Mouse (Mus musculus) heart, embryonic 12.5 days (tissue): Measurements from ENCODE around the gene Ipo11. TPM values are rescaled to one million over a fixed set of nuclear protein-coding genes. Genes with fewer than 3 reads are reported as not detected.
"Not testable (repeated sequence)": the region's sequence is repeated elsewhere in the genome, so short reads cannot be mapped to it uniquely, and the experiment has no call there.

Experiments
- ATAC-seq: fragments of 200-750 bp; cut with Nextera tagmentation; 2 replicates; pipeline ENCODE4 v1.8.0; 2017; ENCODE audit warnings: moderate TSS enrichment, moderate library complexity; ENCODE audit not compliant: insufficient number of reproducible peaks, low FRiP score
- H3K27ac ChIP-seq: fragments of 300-500 bp; sonication (generic); 2 replicates; pipeline ENCODE4 v1.5.1; 2016; ENCODE audit warnings: mild to moderate bottlenecking, moderate library complexity; ENCODE audit not compliant: poor library complexity, severe bottlenecking
- H3K27me3 ChIP-seq: fragments of 300-500 bp; sonication (generic); replicated peaks from 2 replicates; pipeline ENCODE4 v1.6.1; 2016; ENCODE audit warnings: mild to moderate bottlenecking, moderate library complexity
- H3K36me3 ChIP-seq: fragments of 300-500 bp; sonication (generic); 2 replicates; pipeline ENCODE4 v1.6.1; 2016; ENCODE audit warnings: mild to moderate bottlenecking, moderate library complexity
- H3K4me1 ChIP-seq: fragments of 300-500 bp; sonication (generic); replicated peaks from 2 replicates; pipeline ENCODE4 v1.6.1; 2016; ENCODE audit warnings: mild to moderate bottlenecking
- H3K4me2 ChIP-seq: fragments of 300-500 bp; sonication (generic); 2 replicates; pipeline ENCODE4 v1.6.1; 2016; ENCODE audit warnings: mild to moderate bottlenecking, moderate library complexity
- H3K4me3 ChIP-seq: fragments of 300-500 bp; sonication (generic); 2 replicates; pipeline ENCODE4 v1.5.1; 2016; ENCODE audit warnings: mild to moderate bottlenecking
- H3K9ac ChIP-seq: fragments of 300-500 bp; sonication (generic); 2 replicates; pipeline ENCODE4 v1.6.1; 2016; ENCODE audit warnings: mild to moderate bottlenecking, moderate library complexity
- H3K9me3 ChIP-seq: fragments of 300-500 bp; sonication (generic); replicated peaks from 2 replicates; pipeline ENCODE4 v1.6.1; 2016; ENCODE audit warnings: mild to moderate bottlenecking, moderate library complexity
- WGBS: fragments of 180-500 bp; shearing (Covaris S2); methylation state at CpG from one replicate; pipeline ENCODE4 v1.1.7; 2016; 5-methylcytosine and 5-hydroxymethylcytosine counted together
- polyA plus RNA-seq: library from polyadenylated mRNA; unstranded; fragments of >200 nt; fragmentation: Nextera tagmentation; extraction: Ambion mirVana; gene quantifications from 2 replicates; pipeline ENCODE4 v1.2.1, GENCODE M21; 2016

The Ipo11 gene
- polyA plus RNA-seq, 1 experiment from 2014 or later = 80.0 TPM

DNA sequence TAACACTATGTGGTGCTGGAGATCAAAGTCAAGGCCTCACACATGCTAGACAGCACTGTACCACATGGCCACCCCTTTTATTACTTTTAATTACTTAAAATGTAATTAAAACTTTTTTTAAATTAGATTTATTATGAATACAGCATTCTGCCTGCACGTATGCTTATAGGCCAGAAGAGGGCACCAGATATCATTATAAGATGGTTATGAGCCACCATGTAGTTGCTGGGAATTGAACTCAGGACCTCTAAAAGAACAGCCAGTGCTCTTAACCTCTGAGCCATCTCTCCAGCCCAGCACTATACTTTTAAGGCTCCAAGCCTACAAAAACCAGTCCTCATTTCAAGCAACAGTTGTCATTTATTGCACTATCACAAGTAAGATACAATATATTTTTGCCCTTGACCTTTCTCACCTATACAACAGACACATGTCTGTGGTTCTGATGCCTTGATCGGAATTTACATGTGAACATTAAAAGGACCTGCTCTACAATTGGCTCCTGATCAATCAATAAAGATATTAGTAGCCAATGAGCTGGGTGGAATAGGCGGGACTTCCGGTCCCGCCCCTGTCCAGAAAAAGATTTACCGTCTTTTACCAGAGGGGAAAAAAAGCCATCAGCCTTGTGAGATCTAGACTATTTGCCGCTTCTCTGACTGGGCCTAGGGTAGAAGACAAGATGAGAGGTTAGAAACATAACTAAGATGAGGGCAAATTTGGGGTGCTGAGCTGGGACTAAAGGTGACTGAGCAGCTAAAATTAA lies 4.6 kb upstream of the Ipo11 start:
- Histone ChIP-seq H3K36me3 (no peaks in the 10 kb centered on the region), H3K4me3 (no peak overlapping the region), H3K27ac (no peak overlapping the region), H3K27me3 (no peaks in the 10 kb centered on the region), H3K9me3 (no peaks in the 10 kb centered on the region), H3K4me2 (peak overlapping the region; percentile 13; the same call in 1 of the 2 replicates), H3K9ac (no peak overlapping the region), H3K4me1 (no peaks in the 10 kb centered on the region)
- 24% methylated on average over 7 of the region's 7 CpGs for WGBS
- ATAC-seq = no peak

- Histone ChIP-seq H3K9ac (peak overlapping the region; percentile 89; the same call in 1 of the 2 replicates), H3K9me3 (no peaks in the 10 kb centered on the region), H3K4me2 (peak overlapping the region; percentile 69), H3K4me1 (peaks cover 5% of the 10 kb centered on the region; the same call in 1 of the 2 replicates), H3K36me3 (no peaks in the 10 kb centered on the region), H3K4me3 (peak overlapping the region; percentile 90), H3K27me3 (no peaks in the 10 kb centered on the region), H3K27ac (peak overlapping the region; percentile 74; the same call in 1 of the 2 replicates)
- ATAC-seq = no peak
- 27% methylated on average over 7 of the region's 7 CpGs for WGBS
Measured at GRCm38 (mm10) chr13:106937138-106937472, 347 bp upstream of the Ipo11 start.

- peak overlapping the region; percentile 89 for H3K9ac ChIP-seq
- ATAC-seq = no peak
- 6% methylated on average over 9 of the region's 9 CpGs for WGBS
Measured at GRCm38 (mm10) chr13:106935871-106936255, 895 bp downstream of the Ipo11 start.

DNA sequence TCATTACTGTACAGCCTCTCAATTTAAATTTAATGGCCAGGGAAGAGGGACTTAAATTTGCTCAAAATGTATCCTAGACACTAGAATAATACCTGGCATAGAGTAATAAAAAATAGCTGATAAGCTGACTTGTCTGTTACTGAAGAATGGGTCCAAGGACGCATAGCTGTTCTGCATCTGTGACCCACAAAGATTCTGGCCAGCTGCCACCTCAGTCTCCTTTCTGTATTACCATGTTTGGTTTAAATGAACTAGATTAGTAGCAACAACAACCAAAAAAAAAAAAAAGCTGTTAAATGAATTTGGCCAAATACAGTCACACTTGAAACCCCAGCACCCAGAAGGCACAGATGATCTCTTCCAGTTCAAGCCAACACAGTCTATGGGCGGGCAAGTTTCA lies 7.6 kb downstream of the Ipo11 start:
- Histone ChIP-seq H3K27ac (no peak overlapping the region), H3K9ac (no peak overlapping the region), H3K4me2 (no peak overlapping the region), H3K4me3 (no peak overlapping the region), H3K27me3 (no peaks in the 10 kb centered on the region), H3K36me3 (peaks cover 25% of the 10 kb centered on the region), H3K9me3 (peaks cover 6% of the 10 kb centered on the region; the same call in 1 of the 2 replicates), H3K4me1 (0 out of 2 replicates have a peak, but pooled peaks cover 2% of the 10 kb centered on the region)
- WGBS = 88% methylated on average over 2 of the region's 2 CpGs
- ATAC-seq = no peak

More at GRCm38 (mm10) chr13:106935871-106936255, 895 bp downstream of the Ipo11 start:
- no peaks in the 10 kb centered on the region for H3K9me3 ChIP-seq
- H3K4me2 ChIP-seq = peak overlapping the region; percentile 69
- H3K27ac ChIP-seq = peak overlapping the region; percentile 74; the same call in 1 of the 2 replicates
- H3K4me1 ChIP-seq = peaks cover 5% of the 10 kb centered on the region; the same call in 1 of the 2 replicates
- no peaks in the 10 kb centered on the region for H3K27me3 ChIP-seq
- H3K36me3 ChIP-seq = no peaks in the 10 kb centered on the region
- peak overlapping the region; percentile 90 for H3K4me3 ChIP-seq

DNA sequence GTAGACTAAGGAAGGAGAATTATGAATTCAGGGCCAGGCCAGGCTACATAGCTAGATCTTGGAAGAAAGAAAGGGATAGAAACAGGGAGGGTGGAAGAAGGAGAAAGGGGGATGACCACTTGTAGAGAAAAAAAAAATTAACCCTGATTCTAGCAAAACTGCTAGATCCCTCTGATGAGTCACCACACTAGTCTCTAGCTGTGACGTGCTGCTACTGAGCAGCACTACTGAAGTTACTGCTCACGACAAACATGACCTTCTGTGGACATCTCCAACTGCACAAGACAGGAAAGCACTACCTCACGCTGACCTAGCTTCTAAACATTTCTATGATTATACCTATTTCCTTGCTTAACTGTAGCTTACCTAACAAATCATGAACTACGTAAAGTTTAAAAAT lies 8.5 kb downstream of the Ipo11 start:
- Histone ChIP-seq H3K4me2 (no peak overlapping the region), H3K4me3 (no peak overlapping the region), H3K4me1 (0 out of 2 replicates have a peak, but pooled peaks cover 2% of the 10 kb centered on the region), H3K27ac (no peak overlapping the region), H3K9ac (no peak overlapping the region), H3K27me3 (no peaks in the 10 kb centered on the region), H3K9me3 (peaks cover 6% of the 10 kb centered on the region; the same call in 1 of the 2 replicates), H3K36me3 (peaks cover 27% of the 10 kb centered on the region)
- ATAC-seq = no peak
- 89% methylated on average over 4 of the region's 4 CpGs for WGBS

DNA sequence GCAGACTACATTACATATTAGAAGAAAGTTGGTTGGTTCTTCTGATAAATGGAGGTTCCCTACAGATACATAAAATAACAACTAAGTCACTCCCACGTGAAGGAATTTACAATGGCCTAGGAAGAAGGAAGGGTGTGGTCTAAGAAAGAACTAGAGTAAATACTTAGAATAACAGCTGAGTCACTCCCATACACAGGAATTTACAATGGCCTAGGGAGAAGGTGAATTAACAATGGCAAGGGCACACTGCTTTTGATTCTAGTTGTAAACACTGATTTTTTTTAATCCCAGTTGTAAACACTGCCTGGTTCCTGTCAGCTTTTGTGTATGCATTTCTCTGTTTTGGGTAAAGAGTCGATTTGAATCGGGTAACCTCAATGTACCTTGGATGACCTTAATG lies 10.8 kb downstream of the Ipo11 start:
- not testable (repeated sequence) for H3K4me1 ChIP-seq, H3K4me3 ChIP-seq, ATAC-seq, H3K4me2 ChIP-seq, H3K27ac ChIP-seq, H3K9ac ChIP-seq, H3K9me3 ChIP-seq, H3K27me3 ChIP-seq
- WGBS = 91% methylated on average over 3 of the region's 3 CpGs
- peaks cover 47% of the 10 kb centered on the region for H3K36me3 ChIP-seq

DNA sequence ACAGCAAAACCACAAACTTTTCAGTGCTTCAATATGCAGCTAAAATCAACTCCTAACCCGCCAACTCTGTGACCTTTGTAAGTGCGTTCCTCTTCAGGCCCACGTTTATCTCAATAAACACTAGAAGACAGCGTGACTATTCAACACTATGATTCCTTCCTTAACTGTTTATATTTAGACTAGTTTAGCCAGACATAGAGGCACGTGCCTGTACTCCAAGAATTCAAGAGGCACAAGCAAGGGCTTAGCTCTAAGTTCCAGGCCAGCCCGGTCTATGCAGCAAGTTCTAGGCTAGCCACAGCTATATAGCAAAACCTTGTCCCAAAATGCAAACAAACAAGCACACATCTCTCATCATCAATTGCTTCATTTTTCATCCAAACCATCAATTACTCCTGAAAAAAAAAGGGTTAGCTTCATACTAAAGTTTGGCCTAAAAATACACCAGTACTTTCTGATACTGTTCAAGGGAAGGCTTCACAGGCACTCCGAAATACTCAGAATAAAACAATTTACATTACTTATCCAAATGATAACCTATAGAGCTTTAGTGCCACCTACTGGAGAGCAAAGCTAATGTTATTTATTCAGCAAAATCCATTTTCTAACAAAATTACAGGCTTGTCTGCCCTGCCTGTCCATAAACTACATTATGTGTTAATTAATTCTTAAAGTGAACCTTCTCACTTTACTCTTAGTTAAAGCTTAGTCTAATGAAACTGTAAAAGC lies 18.3 kb downstream of the Ipo11 start:
- peaks cover 41% of the 10 kb centered on the region for H3K36me3 ChIP-seq
- 53% methylated on average over 7 of the region's 7 CpGs for WGBS
- peak; percentile 51; the same call in 1 of the 2 replicates for ATAC-seq

GRCm38 (mm10) chr13:106913125-106913736 lies 23.5 kb downstream of the Ipo11 start:
- peaks cover 25% of the 10 kb centered on the region for H3K36me3 ChIP-seq
- H3K4me1 ChIP-seq = peaks cover 16% of the 10 kb centered on the region; the same call in 1 of the 2 replicates
- H3K4me2 ChIP-seq = no peak overlapping the region
- no peak overlapping the region for H3K4me3 ChIP-seq
- 11% methylated on average over 3 of the region's 3 CpGs for WGBS
- no peak overlapping the region for H3K9ac ChIP-seq
- ATAC-seq = no peak
- H3K27me3 ChIP-seq = no peaks in the 10 kb centered on the region
- peak overlapping the region; percentile 18 for H3K27ac ChIP-seq
- H3K9me3 ChIP-seq = no peaks in the 10 kb centered on the region

More for the DNA sequence above, 18.3 kb downstream of the Ipo11 start:
- Histone ChIP-seq H3K4me2 (no peak overlapping the region), H3K27ac (peak overlapping the region; percentile 52; the same call in 1 of the 2 replicates), H3K27me3 (no peaks in the 10 kb centered on the region), H3K4me3 (no peak overlapping the region), H3K9me3 (no peaks in the 10 kb centered on the region), H3K4me1 (peaks cover 10% of the 10 kb centered on the region; the same call in 1 of the 2 replicates), H3K9ac (no peak overlapping the region)

- H3K4me3 ChIP-seq = no peak overlapping the region
- H3K9ac ChIP-seq = no peak overlapping the region
- no peaks in the 10 kb centered on the region for H3K9me3 ChIP-seq
- no peaks in the 10 kb centered on the region for H3K27me3 ChIP-seq
- no peak overlapping the region for H3K27ac ChIP-seq
- no peak for ATAC-seq
- H3K4me1 ChIP-seq = peaks cover 12% of the 10 kb centered on the region; the same call in 1 of the 2 replicates
- H3K36me3 ChIP-seq = peaks cover 46% of the 10 kb centered on the region
- H3K4me2 ChIP-seq = no peak overlapping the region
- 91% methylated on average over 10 of the region's 10 CpGs for WGBS
Measured at GRCm38 (mm10) chr13:106910096-106910495, 26.7 kb downstream of the Ipo11 start.

DNA sequence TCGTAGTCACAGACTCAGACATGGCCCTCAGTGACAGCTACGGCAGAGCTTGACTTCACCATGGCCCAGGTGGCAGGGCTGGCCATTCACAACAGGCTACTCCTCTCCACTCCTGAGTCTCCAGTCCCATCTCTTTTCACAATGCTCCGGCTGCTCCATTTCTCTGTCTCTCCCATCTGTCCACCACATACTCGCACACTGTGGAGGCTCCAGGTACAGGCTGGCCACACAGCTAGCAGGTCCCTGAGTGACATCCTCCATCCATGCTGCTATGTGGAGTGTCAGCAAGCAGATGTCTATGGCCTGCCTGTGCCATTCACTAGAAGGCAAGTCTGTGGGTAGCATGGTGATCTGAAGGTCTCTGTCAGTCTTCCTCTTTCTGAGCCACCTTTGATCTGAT lies 29.5 kb downstream of the Ipo11 start:
- Histone ChIP-seq H3K27ac (no peak overlapping the region), H3K4me3 (no peak overlapping the region), H3K4me2 (no peak overlapping the region), H3K9me3 (no peaks in the 10 kb centered on the region), H3K36me3 (peaks cover 46% of the 10 kb centered on the region), H3K27me3 (no peaks in the 10 kb centered on the region), H3K9ac (no peak overlapping the region), H3K4me1 (peaks cover 14% of the 10 kb centered on the region)
- WGBS = 96% methylated on average over 4 of the region's 4 CpGs
- ATAC-seq = no peak

GRCm38 (mm10) chr13:106905154-106905553 lies 31.6 kb downstream of the Ipo11 start:
- not testable (repeated sequence) for H3K9ac ChIP-seq, H3K27me3 ChIP-seq, H3K4me3 ChIP-seq, H3K27ac ChIP-seq, ATAC-seq, H3K4me2 ChIP-seq, H3K9me3 ChIP-seq
- Histone ChIP-seq H3K36me3 (peaks cover 49% of the 10 kb centered on the region), H3K4me1 (peaks cover 14% of the 10 kb centered on the region)
- 89% methylated on average over 6 of the region's 6 CpGs for WGBS
